Mouse (Mus musculus) cerebellum, adult (tissue): Measurements from ENCODE around the gene Clspn.

Experiments
- ATAC-seq: cut with Nextera tagmentation; 2 replicates; pipeline ENCODE4 v1.9.2; 2017; ENCODE audit warnings: mild to moderate bottlenecking, moderate library complexity, mixed read lengths; ENCODE audit not compliant: insufficient number of reproducible peaks, low FRiP score, low TSS enrichment

Gene Clspn

GRCm38 (mm10) chr4:126627021-126627681, 70.4 kb downstream of the Clspn start:
- no peak for ATAC-seq

DNA sequence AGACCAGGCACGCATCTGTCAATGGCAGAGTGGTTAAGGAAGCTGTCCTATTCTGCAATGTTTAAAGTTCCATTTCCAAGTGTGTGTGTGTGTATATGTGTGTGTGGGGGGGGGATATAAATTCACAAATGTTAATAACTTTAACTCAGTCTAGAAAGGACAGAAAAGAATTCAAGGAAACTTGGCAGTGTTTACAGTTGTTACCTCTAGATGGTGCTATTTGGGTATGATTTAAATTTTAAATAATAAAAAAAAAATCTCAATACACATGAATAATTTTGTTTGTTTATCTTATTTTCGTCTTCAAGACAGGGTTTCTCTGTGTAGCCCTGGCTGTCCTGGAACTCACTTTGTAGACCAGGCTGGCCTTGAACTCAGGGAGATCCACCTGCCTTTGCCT, 75.2 kb downstream of the Clspn start:
- no peak for ATAC-seq

DNA sequence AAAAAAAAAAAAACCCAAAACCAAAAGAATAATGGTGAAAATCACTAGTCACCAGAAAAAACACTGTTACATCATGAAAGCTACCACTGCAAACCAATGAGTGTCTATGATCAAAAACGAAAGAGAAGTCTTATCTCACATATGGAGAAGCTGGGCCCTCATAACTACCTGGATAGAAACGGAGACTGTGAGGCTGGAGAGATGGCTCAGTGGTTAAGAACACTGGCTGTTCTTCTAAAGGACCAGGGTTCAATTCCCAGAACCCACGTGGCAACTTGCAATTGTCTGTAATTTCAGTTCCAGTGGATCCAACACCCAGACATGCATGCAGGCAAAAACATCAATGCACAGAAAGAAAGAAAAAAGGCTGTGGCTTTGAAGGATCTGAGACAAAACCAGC, 75.9 kb downstream of the Clspn start:
- no peak for ATAC-seq

GRCm38 (mm10) chr4:126636330-126636729, 79.6 kb downstream of the Clspn start:
- ATAC-seq, result no peak

DNA sequence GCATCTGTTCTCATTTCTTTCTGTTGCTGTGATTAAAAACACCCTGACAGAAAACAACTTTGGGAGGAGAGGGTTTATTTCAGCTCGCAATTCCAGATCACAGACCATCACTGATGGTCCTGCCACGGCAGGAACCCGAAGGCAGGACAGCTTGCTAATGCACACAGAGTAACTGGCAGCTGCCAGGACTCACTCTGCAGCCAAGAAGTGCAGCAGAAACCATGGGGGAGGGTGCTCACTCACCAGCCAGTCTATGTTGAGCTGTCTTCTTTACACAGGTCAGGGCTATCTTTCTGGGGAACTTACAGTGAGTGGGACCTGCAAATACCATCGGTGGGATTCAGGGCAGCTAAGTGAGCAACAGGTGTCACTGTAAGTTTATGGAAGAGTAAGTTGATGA, 80.7 kb downstream of the Clspn start:
- ATAC-seq, result no peak

- no peak for ATAC-seq
Observed at GRCm38 (mm10) chr4:126639339-126639738, 82.6 kb downstream of the Clspn start.

- no peak for ATAC-seq
Observed at GRCm38 (mm10) chr4:126641901-126642300, 85.2 kb downstream of the Clspn start.
